Mouse (Mus musculus): Measurements from ENCODE around the gene Wwp2. TPM values are rescaled to one million over a fixed set of nuclear protein-coding genes. Genes with fewer than 3 reads are reported as not detected.
A peak's percentile ranks its signal among the peaks of the same experiment; 100 is the strongest.

Wwp2 gene
- total RNA-seq, 2 experiments from 2014 or later: 33.3 to 53.2 TPM

DNA sequence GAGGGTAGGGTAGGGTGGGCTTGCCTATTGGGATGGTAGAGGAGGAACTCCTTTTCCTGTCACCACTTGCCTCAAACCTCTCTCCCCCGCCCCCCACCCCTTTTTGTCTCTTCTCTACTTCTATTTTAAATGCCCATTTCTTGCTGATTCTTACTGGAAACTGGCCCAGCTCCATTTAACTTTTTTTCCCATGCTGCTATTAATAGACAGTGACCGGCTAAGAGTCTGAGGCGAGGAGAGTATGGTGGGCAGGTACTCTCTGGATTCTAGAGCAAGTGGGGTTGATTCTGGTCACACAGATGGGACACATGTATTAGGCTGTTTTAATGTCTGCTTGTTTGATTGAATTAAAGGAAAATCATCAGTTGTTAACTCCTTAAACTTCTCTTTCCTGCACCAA lies 63.4 kb downstream of the Wwp2 start:
- no peak for ATAC-seq (replicated peaks; ENCODE audit: low FRiP score, low TSS enrichment, poor library complexity, severe bottlenecking)

GRCm38 (mm10) chr8:107502407-107502806 lies 66.2 kb downstream of the Wwp2 start:
- no peak for ATAC-seq (replicated peaks; ENCODE audit: low FRiP score, low TSS enrichment, poor library complexity, severe bottlenecking)

DNA sequence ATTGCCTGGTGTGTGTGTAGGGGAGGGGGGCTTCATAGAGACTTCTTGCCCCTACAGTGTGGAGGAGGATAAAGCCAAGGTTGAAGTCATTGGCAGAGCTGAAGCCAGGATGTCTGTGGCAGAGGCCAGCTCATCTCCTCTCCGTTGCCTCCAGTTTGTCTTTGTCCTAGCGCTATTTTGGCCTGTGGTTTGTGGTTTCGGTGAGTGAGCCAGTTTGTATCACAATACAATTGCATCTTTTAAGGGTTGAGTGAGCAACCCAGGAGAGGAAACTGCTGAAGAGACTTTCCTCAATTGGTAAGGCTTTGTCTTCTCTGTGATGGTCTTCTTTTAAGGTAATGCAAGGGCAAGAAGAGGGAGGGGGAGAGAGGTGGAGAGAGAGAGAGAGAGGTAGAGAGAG lies 66.8 kb downstream of the Wwp2 start:
- peak; percentile 28; the same call in 1 of the 2 replicates for ATAC-seq (replicated peaks; ENCODE audit: low FRiP score, low TSS enrichment, poor library complexity, severe bottlenecking)

- peak; percentile 56 for ATAC-seq (replicated peaks; ENCODE audit: low FRiP score, low TSS enrichment, poor library complexity, severe bottlenecking)
Measured at GRCm38 (mm10) chr8:107503354-107503753, 67.2 kb downstream of the Wwp2 start.

- ATAC-seq (replicated peaks; ENCODE audit: low FRiP score, low TSS enrichment, poor library complexity, severe bottlenecking): no peak
Measured at GRCm38 (mm10) chr8:107504239-107504985, 68.2 kb downstream of the Wwp2 start.

- no peak for ATAC-seq (replicated peaks; ENCODE audit: low FRiP score, low TSS enrichment, poor library complexity, severe bottlenecking)
Measured at GRCm38 (mm10) chr8:107505271-107505670, 69.1 kb downstream of the Wwp2 start.

GRCm38 (mm10) chr8:107507019-107507418 lies 70.9 kb downstream of the Wwp2 start:
- ATAC-seq (replicated peaks; ENCODE audit: low FRiP score, low TSS enrichment, poor library complexity, severe bottlenecking): no peak

DNA sequence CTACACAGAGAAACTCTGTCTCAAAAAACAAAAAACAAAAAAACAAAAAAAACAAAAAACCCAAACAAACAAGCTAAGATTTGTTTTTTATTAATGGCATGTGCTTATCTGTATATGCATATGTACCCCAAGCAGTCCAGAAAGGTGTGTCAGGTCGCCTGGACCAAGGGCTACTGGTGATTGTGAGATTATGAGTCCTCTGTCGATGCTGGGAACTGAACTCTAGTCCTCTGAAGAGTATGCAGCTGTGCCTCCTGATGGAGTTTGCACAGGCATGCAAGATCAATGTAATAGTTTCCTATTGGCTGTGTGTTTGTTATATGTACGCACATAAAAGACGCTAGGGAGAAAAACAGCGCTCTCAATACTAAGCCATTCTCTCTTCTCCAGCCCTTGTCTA lies 74.0 kb downstream of the Wwp2 start:
- ATAC-seq (replicated peaks; ENCODE audit: low FRiP score, low TSS enrichment, poor library complexity, severe bottlenecking): peak; percentile 66

DNA sequence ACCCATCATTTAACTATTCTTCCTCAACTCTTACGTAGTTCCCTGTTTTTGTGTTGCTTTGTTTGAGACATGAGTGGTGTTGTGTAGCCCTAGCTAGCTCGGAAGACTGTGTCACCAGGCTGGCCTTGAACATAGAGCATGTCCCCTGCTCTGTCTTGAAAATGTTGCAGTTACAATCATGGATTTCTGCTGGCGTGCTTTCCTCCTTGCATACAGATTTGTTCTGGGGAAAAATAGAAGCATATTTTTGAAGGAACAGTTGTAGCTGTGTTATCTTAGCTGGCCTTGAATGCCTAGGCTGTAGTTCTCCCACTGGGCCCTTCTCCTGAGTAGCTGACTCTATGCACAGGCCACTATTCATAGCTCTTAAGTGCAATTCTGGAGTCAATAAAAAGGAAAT lies 74.6 kb downstream of the Wwp2 start:
- no peak for ATAC-seq (replicated peaks; ENCODE audit: low FRiP score, low TSS enrichment, poor library complexity, severe bottlenecking)

DNA sequence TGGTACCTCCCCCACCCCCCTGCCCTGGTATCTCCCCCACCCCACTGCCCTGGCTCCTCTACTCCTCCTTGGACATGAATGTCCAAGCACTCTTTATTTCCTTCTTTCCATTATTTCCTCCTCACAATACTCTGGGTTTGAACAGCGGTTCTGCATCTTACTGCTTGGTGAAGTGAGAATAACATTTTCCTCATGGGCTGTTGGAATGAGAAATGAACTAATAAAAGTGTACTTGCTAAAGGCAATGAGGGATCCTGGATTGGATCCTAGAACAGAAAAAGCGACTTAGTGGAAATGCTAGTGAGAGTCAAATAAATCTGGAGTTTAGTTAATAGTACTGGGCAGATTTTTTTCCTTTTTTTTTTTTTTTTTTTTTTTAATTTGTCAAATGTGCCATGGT lies 77.1 kb downstream of the Wwp2 start:
- no peak for ATAC-seq (replicated peaks; ENCODE audit: low FRiP score, low TSS enrichment, poor library complexity, severe bottlenecking)

DNA sequence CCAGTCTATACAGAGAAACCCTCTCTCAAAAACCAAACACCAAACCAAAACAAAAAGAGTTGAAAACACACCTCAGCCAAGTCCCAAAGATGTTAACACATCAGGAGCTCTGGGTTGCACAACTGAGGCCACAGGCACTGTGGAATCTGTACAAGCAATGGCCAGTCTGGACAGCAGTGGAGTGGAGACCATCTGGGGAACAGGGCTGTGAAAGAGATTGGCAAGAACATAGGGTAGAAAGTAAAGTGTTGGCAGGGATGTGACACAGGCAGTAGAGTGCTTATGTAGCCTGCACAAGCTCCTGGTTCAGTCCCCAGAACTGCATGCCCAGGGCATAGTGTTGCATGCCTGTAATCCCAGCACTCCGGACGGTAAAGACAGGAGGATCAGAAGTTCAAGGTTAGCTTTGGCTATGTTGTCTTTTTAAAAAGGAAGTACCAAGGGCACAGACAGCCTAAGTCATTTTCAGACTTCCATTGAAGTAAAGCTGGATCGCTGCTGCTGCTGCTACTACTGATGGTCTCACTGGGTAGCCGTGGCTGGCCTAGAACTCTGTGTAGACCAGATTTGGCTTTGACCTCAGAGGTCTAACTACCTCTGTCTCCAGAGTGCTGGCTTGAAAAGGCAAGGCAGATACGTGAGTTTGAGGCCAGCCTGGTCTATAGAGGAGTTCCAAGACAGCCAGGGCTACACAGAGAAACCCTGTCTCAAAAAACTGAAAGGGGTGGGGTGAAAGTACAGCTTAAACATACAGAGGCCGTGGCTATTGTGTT lies 79.0 kb downstream of the Wwp2 start:
- no peak for ATAC-seq (replicated peaks; ENCODE audit: low FRiP score, low TSS enrichment, poor library complexity, severe bottlenecking)

- ATAC-seq (replicated peaks; ENCODE audit: low FRiP score, low TSS enrichment, poor library complexity, severe bottlenecking): no peak
Measured at GRCm38 (mm10) chr8:107518726-107519125, 82.6 kb downstream of the Wwp2 start.

DNA sequence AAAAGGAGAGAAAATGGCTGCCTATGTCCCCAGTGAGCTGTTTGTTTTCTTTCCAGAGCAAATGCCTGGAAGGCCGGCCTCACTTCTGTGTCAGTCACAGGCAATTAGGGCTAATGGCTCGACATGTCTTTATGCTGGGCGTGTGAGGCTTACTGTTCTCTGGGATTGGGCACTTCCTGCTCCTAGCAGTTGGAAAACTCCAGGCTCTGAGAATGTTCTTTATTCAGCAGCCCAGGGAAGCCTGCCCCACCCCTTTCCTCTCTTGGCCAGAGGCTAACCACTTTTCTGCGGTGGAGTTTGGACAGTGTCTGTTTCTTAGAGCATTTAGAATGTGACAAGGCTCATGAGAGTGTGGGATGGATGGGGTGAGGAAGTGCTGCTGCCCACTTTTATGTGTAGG lies 83.7 kb downstream of the Wwp2 start:
- ATAC-seq (replicated peaks; ENCODE audit: low FRiP score, low TSS enrichment, poor library complexity, severe bottlenecking): 0 out of 2 replicates have a peak, but pooled peaks have one; percentile 46

DNA sequence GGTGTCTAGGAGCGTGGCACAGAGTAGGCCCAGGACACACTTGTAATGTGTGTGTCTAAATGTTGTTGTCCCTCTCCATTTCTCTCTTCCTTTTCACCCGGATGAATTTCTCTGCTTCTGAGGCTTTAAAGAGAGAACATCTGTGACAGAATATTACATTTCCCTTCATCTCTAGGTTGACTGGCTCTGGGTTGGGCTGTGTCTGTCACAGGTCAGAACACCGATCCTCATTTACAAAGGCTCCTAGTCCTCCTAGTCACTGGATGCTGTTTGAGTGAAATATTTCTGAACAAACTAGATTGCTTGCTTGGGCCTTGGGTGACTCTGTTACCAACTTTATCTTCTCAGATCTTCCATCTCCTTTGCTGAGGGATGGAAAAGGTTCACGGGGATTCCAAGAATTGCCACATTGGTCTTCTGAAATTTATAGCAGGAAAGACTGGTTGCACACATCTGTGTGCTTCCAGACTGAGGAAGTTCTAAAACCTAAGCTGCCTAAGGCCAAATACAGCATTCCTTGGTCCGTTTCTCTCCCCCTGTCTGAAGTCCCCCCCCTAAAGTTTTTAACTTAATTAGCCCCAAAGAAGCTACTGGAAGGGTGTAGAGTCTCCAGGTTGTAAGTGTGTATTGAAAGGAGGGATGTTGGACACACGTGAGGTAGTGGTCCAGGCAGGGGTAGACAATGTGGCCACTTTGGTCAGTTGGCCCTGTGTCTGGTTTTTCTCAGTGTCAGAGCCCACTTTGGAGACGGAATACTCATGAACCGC lies 85.8 kb downstream of the Wwp2 start:
- no peak for ATAC-seq (replicated peaks; ENCODE audit: low FRiP score, low TSS enrichment, poor library complexity, severe bottlenecking)

DNA sequence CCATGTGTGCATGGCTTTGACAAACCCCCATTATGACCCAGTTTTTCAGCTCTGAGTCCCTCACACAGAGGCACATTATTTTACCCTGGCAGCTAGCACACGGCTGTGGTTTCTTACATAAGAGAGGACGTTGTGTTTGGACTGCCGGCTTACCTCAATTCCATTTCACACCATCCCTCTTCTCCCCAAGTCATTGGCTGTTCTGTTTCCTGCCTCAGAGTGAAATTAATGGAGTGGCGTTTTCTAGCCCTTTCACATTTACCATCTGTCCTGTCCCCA lies 86.3 kb downstream of the Wwp2 start:
- ATAC-seq (replicated peaks; ENCODE audit: low FRiP score, low TSS enrichment, poor library complexity, severe bottlenecking): no peak

GRCm38 (mm10) chr8:107524535-107524934 lies 88.4 kb downstream of the Wwp2 start:
- no peak for ATAC-seq (replicated peaks; ENCODE audit: low FRiP score, low TSS enrichment, poor library complexity, severe bottlenecking)

GRCm38 (mm10) chr8:107528786-107529185 lies 92.6 kb downstream of the Wwp2 start:
- ATAC-seq (replicated peaks; ENCODE audit: low FRiP score, low TSS enrichment, poor library complexity, severe bottlenecking): no peak

DNA sequence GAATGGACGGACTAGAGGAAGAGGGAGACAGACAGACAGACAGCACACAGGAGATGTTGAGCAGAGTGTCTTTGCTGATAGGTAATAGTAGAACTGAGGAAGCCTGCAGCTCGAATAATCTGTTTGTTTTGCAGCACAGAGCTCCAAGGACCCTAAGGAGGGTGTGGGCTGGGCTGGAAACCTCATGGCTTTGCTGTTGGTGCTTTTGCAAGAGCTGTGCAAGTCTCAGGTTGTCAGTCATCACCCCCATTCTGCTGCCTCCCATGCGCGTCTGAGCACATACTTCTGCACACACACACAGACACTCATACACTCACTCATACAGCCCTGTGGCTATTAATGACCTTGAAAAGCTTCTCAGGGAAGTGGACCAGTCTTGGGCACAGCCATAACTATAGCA lies 101.3 kb downstream of the Wwp2 start:
- no peak for ATAC-seq (replicated peaks; ENCODE audit: low FRiP score, low TSS enrichment, poor library complexity, severe bottlenecking)

GRCm38 (mm10) chr8:107540623-107541022 lies 104.5 kb downstream of the Wwp2 start:
- no peak for ATAC-seq (replicated peaks; ENCODE audit: low FRiP score, low TSS enrichment, poor library complexity, severe bottlenecking)

GRCm38 (mm10) chr8:107541369-107541768 lies 105.2 kb downstream of the Wwp2 start:
- 0 out of 2 replicates have a peak, but pooled peaks have one; percentile 33 for ATAC-seq (replicated peaks; ENCODE audit: low FRiP score, low TSS enrichment, poor library complexity, severe bottlenecking)
